Mouse (Mus musculus) megakaryocyte, embryonic 14.5 days (primary cell): Measurements from ENCODE around the gene Fry.

Source experiments
- FLI1 ChIP-seq: IDR thresholded peaks from 2 replicates; pipeline ENCODE4 v1.6.1; 2012; ENCODE audit warnings: low read length, inconsistent platforms, mixed read lengths
- GATA1 ChIP-seq: IDR thresholded peaks from 3 replicates; pipeline ENCODE4 v1.6.1; 2012; ENCODE audit warnings: mixed read lengths, low read length, inconsistent platforms, borderline replicate concordance

DNA sequence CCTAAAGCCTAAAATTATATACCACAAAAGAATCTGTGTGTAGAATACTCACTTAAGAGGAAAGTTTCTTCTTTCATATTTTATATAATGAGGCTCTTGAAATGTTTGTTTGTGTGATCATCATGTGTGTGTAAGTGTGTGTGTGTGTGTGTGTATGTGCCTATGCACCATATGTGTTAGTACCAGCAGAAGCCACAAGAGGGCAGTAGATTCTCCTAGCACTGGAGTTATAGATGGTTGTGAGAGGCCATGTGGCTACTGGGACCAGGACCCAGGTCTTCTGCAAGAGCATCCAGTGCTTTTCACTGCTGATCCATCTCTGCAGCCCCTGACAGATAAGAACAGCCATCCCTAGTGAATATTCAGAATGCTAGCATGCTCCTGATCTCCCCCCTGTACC lies 118.2 kb downstream of the Fry start:
- TF ChIP-seq GATA1 (no peak), FLI1 (no peak)
